Mouse (Mus musculus) limb, embryonic 12.5 days (tissue): ENCODE data around the gene Pank4. TPM values are rescaled to one million over a fixed set of nuclear protein-coding genes. Genes with fewer than 3 reads are reported as not detected.

ENCODE experiments used
- ATAC-seq: fragments of 200-750 bp; cut with Nextera tagmentation; 2 replicates; pipeline ENCODE4 v1.8.0; 2017; ENCODE audit warnings: low read depth, moderate TSS enrichment; ENCODE audit not compliant: insufficient number of reproducible peaks, insufficient read depth, low FRiP score, low TSS enrichment
- H3K27ac ChIP-seq: fragments of 300-500 bp; sonication (generic); 2 replicates; pipeline ENCODE4 v1.5.1; 2016; ENCODE audit warnings: mild to moderate bottlenecking, moderate library complexity
- H3K27me3 ChIP-seq: fragments of 300-500 bp; sonication (generic); 2 replicates; pipeline ENCODE4 v1.6.1; 2016; ENCODE audit warnings: mild to moderate bottlenecking, moderate library complexity
- H3K36me3 ChIP-seq: fragments of 300-500 bp; sonication (generic); 2 replicates; pipeline ENCODE4 v1.6.1; 2016; ENCODE audit warnings: mild to moderate bottlenecking, moderate library complexity
- H3K4me1 ChIP-seq: fragments of 300-500 bp; sonication (generic); replicated peaks from 2 replicates; pipeline ENCODE4 v1.6.1; 2016
- H3K4me2 ChIP-seq: fragments of 300-500 bp; sonication (generic); 2 replicates; pipeline ENCODE4 v1.6.1; 2016; ENCODE audit warnings: mild to moderate bottlenecking, moderate library complexity
- H3K4me3 ChIP-seq: fragments of 300-500 bp; sonication (generic); replicated peaks from 2 replicates; pipeline ENCODE4 v1.5.1; 2016; ENCODE audit warnings: mild to moderate bottlenecking
- H3K9ac ChIP-seq: fragments of 300-500 bp; sonication (generic); replicated peaks from 2 replicates; pipeline ENCODE4 v1.6.1; 2016; ENCODE audit warnings: mild to moderate bottlenecking, moderate library complexity
- H3K9me3 ChIP-seq: fragments of 300-500 bp; sonication (generic); 2 replicates; pipeline ENCODE4 v1.6.1; 2016; ENCODE audit warnings: mild to moderate bottlenecking, moderate library complexity
- WGBS: fragments of 180-500 bp; shearing (Covaris S2); methylation state at CpG from one replicate; pipeline ENCODE4 v1.1.7; 2016; 5-methylcytosine and 5-hydroxymethylcytosine counted together
- polyA plus RNA-seq: library from polyadenylated mRNA; unstranded; fragments of >200 nt; fragmentation: Nextera tagmentation; extraction: Ambion mirVana; gene quantifications from 2 replicates; pipeline ENCODE4 v1.2.1, GENCODE M21; 2016

Gene Pank4
- polyA plus RNA-seq, 1 experiment from 2014 or later, result 56.3 TPM

DNA sequence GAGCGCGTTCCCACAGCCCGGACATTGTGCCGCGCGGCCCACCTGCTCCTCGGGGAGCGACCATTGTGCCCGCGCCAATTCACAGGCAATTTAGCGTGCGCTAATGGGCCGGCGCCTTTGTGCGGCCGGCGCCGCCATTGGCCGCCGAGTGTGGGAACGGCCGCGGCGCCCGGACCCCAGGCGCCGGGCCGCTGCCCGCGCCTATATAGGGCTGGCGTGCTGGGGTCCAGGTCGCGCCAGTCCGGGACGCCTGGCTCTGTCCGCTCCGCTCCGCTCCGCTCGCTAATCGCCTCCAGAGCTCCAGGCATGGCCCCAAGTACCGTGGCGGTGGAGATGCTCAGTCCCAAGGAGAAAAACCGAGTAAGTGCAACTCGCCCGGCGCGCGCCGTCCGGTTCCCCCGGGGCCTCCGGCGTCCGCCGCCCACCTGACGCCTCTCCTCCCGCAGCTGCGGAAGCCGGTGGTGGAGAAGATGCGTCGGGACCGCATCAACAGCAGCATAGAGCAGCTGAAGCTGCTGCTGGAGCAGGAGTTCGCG lies 3.2 kb upstream of the Pank4 start, which contains the start of gene Hes5:
Gene Hes5 (plus strand): TSS at position 234 of the 536 bp plus-strand sequence.
- H3K9me3 ChIP-seq, result no peaks in the 10 kb centered on the region
- peaks cover 76% of the 10 kb centered on the region for H3K4me1 ChIP-seq
- no peak for ATAC-seq
- H3K36me3 ChIP-seq, result 0 out of 2 replicates have a peak, but pooled peaks cover under 1% of the 10 kb centered on the region
- no peak within 1 kb of the TSS for H3K27ac ChIP-seq
- WGBS, result under 1% methylated on average over 65 of the region's 65 CpGs
- peak within 1 kb of the TSS; percentile 46 for H3K4me3 ChIP-seq
- H3K27me3 ChIP-seq, result peaks cover 78% of the 10 kb centered on the region
- peak within 1 kb of the TSS; percentile 53 for H3K9ac ChIP-seq
- H3K4me2 ChIP-seq, result peak within 1 kb of the TSS; percentile 89

DNA sequence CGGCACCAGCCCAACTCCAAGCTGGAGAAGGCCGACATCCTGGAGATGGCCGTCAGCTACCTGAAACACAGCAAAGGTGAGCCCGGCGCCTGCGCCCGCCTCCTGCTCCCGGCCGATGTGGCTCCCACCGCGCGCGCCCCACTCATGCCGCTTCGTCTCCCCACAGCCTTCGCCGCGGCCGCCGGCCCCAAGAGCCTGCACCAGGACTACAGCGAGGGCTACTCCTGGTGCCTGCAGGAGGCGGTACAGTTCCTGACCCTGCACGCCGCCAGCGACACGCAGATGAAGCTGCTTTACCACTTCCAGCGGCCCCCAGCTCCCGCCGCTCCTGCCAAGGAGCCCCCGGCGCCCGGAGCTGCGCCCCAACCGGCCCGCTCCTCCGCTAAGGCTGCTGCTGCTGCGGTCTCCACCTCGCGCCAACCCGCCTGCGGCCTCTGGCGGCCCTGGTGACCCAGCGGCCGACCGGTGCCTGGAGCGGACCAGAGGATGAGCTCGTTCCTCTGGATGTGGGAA lies 2.6 kb upstream of the Pank4 start:
- under 1% methylated on average over 47 of the region's 47 CpGs for WGBS
- no peaks in the 10 kb centered on the region for H3K9me3 ChIP-seq

DNA sequence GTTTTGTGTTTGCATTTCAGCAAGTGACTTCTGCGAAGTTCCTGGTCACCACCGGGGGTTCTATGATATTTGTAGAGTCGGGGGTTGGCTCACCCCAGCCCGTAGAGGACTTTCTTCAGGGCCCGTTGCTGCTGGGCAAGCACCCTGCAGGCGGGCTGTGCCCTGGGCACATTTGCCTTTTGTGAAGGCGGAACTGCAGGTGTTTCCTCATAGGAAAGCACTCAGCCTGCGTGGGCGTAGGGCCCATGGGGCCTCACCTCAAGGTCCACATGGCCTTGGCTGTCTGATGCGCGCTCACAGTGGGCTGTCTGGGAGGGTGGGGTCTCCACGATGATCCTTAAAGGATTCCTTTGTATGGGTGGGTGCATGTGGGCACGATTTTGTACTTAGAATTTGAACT lies 2.0 kb upstream of the Pank4 start:
- H3K9ac ChIP-seq, result no peak overlapping the region

More for the DNA sequence above, 2.6 kb upstream of the Pank4 start:
- Histone ChIP-seq H3K4me2 (peak overlapping the region; percentile 89), H3K4me3 (peak overlapping the region; percentile 46), H3K36me3 (peaks cover 6% of the 10 kb centered on the region), H3K27ac (no peak overlapping the region), H3K27me3 (peaks cover 72% of the 10 kb centered on the region), H3K9ac (peak overlapping the region; percentile 53), H3K4me1 (peaks cover 79% of the 10 kb centered on the region)
- ATAC-seq, result no peak

DNA sequence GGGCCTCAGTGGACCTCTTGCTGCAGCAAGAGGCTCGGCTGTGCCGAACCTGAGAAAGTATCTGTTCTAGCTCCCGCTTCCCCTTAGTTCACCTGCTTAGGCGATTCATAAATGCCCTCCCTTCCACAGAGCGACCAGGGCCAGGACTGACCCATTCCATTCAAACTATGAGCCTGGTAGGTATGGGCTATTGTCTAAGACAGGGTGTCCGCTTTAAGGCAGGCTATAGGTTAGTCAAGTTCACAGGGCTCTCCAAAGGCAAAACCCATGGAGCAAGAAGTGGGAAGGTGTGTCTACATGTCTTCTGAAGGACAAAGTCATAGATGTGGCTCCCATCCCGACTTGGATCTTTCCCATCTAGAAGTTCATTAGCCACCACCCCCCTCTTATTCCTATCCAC lies 1.2 kb upstream of the Pank4 start:
- no peak overlapping the region for H3K4me3 ChIP-seq
- H3K9me3 ChIP-seq, result no peaks in the 10 kb centered on the region
- no peak overlapping the region for H3K9ac ChIP-seq
- H3K4me1 ChIP-seq, result peaks cover 70% of the 10 kb centered on the region
- WGBS, result 83% methylated on average over 7 of the region's 7 CpGs
- no peak overlapping the region for H3K4me2 ChIP-seq
- H3K36me3 ChIP-seq, result peaks cover 8% of the 10 kb centered on the region
- H3K27me3 ChIP-seq, result peaks cover 60% of the 10 kb centered on the region
- no peak for ATAC-seq
- no peak overlapping the region for H3K27ac ChIP-seq

More for the DNA sequence above, 2.0 kb upstream of the Pank4 start:
- Histone ChIP-seq H3K27me3 (peaks cover 67% of the 10 kb centered on the region), H3K4me1 (peaks cover 77% of the 10 kb centered on the region), H3K4me3 (peak overlapping the region; percentile 46), H3K27ac (no peak overlapping the region), H3K9me3 (no peaks in the 10 kb centered on the region), H3K36me3 (peaks cover 8% of the 10 kb centered on the region), H3K4me2 (peak overlapping the region; percentile 89)
- 20% methylated on average over 13 of the region's 13 CpGs for WGBS
- no peak for ATAC-seq

DNA sequence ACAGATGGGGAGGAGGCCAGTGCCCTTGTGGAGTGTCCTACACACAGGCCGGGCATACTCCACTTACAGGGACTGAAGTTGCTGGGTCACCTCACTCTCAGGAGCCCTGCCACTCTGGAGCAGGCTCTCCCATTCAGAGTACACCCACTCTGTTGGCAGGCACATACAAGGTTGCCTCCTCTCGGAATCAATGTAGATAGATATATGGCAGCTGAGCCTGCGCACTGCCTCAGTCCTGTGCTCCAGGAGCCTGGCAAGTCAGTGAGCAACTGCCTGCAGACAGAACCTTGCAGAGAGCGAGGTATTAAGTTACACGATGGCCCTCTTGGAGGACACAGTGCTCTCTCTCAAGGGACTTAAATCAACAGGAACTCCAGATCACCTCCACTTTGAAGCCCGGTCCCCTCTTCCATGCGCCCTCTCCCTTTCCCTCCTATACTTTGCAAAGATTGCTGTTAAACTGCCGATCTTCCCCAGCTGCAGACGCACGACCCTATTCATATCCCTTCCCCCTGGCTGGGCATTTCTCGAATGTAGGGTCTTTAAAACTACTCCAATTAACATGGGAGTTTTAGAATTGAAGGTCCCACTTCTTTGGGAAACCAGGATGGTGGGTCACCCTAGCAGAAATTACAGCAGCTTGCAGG lies 610 bp upstream of the Pank4 start:
- Histone ChIP-seq H3K4me1 (peaks cover 63% of the 10 kb centered on the region), H3K27ac (no peak overlapping the region), H3K9ac (0 out of 2 replicates have a peak overlapping the region, but pooled peaks have one; percentile 12)

DNA sequence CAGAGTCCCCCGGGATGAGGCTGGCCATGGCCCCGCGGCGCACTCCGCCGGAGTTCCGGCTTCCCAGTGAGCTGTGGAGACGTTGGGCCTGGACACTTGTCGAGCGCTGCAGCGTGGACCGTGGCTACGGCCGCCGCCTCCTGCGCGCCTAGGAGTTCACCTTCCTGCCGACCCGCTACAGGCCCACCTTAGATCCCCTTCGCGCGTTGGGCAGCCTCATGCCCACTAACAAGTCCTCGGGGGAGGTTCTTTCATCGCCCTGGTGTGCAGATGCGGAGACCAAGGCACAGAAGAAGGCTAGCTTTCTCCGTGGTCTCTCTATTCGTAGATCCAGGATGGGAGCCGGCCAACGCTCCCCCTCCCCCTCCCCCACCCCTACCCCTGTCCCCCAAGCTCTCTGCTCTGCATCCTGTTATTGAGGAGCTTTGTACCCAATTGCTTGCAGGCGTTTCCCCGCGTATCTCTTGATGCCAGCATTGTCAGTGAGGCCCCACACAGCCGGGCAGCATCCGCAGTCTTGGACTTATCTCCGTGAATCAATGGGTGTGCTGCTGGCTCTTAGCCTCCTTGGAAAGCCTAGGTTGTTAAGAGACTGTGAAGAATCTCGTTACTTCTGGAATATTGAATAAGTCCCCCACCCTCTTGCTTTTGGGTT lies 785 bp downstream of the Pank4 start:
- peak; percentile 40; the same call in 1 of the 2 replicates for ATAC-seq
- H3K9ac ChIP-seq, result peak overlapping the region; percentile 86
- H3K4me2 ChIP-seq, result peak overlapping the region; percentile 75
- peaks cover 40% of the 10 kb centered on the region for H3K27me3 ChIP-seq
- H3K27ac ChIP-seq, result peak overlapping the region; percentile 89
- peak overlapping the region; percentile 91 for H3K4me3 ChIP-seq
- H3K36me3 ChIP-seq, result peaks cover 17% of the 10 kb centered on the region
- H3K9me3 ChIP-seq, result no peaks in the 10 kb centered on the region
- WGBS, result 2% methylated on average over 36 of the region's 36 CpGs
- H3K4me1 ChIP-seq, result peaks cover 52% of the 10 kb centered on the region

More for the DNA sequence above, 610 bp upstream of the Pank4 start:
- Histone ChIP-seq H3K36me3 (peaks cover 8% of the 10 kb centered on the region), H3K27me3 (peaks cover 54% of the 10 kb centered on the region), H3K4me3 (peak overlapping the region; percentile 91), H3K4me2 (peak overlapping the region; percentile 75), H3K9me3 (no peaks in the 10 kb centered on the region)
- WGBS, result 18% methylated on average over 11 of the region's 11 CpGs
- ATAC-seq, result no peak

DNA sequence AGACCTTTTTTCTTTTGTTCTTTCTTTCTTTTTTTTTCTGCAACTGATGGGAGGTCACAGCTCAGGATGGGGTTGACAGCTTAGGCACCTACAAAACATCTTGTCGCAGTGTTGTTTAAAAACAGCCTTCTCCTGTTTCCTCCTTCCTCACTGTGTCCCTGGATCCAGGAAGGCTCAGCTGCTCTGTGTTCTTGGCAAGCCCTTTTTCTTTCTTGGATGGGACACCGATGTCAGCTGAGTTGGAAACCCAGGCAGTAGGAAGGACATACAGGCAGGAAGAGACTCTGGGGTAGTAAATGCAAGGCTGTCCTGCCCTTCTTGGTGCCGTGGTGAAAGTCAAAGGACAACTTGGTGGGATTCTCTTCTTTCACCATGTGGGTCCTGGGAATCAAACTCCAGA lies 1.9 kb downstream of the Pank4 start:
- H3K4me1 ChIP-seq, result peaks cover 40% of the 10 kb centered on the region
- no peaks in the 10 kb centered on the region for H3K9me3 ChIP-seq
- peaks cover 28% of the 10 kb centered on the region for H3K36me3 ChIP-seq
- H3K4me2 ChIP-seq, result 0 out of 2 replicates have a peak overlapping the region, but pooled peaks have one; percentile 1
- no peak for ATAC-seq
- no peak overlapping the region for H3K27ac ChIP-seq
- H3K27me3 ChIP-seq, result peaks cover 28% of the 10 kb centered on the region
- WGBS, result 88% methylated on average over 3 of the region's 3 CpGs
- peak overlapping the region; percentile 86; the same call in 1 of the 2 replicates for H3K9ac ChIP-seq
- H3K4me3 ChIP-seq, result no peak overlapping the region

DNA sequence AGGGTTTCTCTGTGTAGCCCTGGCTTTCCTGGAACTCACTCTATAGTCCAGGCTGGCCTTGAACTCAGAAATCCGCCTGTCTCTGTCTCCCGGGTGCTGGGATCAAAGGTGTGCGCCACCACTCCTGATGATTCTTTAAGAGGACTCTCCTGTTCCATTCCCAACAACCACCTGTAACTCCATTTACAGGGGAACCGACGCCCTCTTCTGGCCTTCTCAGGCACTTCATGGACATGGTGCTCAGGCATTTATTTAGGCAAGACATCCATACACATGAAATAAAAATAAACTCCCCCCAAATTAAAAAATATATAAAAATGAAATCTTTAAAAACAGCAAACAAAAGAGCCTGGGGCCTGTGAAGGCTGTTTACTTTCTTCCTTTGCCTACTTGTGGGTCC lies 3.2 kb downstream of the Pank4 start:
- no peak for ATAC-seq
- WGBS, result 61% methylated on average over 5 of the region's 5 CpGs
- H3K36me3 ChIP-seq, result peaks cover 42% of the 10 kb centered on the region

DNA sequence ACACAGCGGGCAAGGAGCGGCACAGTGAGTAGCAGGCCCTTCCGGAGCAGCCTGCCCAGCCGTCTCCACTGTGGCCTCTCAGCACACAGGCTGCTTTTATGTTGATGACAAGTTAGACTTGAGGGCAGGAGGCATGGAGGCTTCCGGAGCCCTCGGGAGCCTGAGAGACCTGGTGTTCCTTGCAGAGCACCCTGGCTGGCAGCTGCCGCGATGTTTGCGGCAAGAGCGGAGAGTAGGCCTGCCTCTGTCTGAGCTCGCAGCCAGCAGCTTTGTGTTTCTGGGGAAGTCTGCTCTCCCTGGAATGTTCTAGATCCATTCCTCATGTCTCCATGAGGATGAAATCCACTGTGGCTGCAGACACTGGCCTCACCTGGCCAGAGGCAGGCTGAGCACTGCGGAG lies 8.6 kb downstream of the Pank4 start:
- ATAC-seq, result no peak
- 96% methylated on average over 12 of the region's 12 CpGs for WGBS
- H3K27ac ChIP-seq, result no peak overlapping the region

More for the DNA sequence above, 3.2 kb downstream of the Pank4 start:
- Histone ChIP-seq H3K9ac (no peak overlapping the region), H3K27me3 (peaks cover 15% of the 10 kb centered on the region), H3K4me1 (peaks cover 28% of the 10 kb centered on the region), H3K9me3 (no peaks in the 10 kb centered on the region), H3K4me2 (no peak overlapping the region), H3K27ac (no peak overlapping the region), H3K4me3 (no peak overlapping the region)

DNA sequence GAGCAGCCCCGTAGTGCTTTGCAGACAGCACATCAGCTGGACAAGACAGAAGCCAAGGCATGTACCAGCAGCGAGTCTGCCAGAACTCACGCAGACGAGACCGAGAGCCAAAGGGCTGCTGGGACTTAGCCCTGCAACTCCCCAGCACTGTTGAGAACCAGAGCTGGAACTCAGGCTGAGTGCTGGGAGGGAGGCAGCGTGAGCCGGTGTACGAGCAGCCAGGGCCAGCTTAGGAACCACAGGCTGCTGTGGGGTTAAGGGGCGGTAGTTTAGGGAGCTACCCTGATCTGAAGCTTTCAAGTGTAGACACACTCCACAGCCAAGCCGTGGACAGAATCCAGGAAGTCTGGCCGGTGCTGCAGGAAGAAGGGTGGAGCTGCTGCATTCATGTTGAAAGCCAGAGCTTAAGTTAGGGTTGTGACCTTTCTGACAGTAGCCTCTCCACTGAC lies 10.3 kb downstream of the Pank4 start:
- ATAC-seq, result no peak
- no peak overlapping the region for H3K4me3 ChIP-seq
- no peak overlapping the region for H3K27ac ChIP-seq
- no peaks in the 10 kb centered on the region for H3K4me1 ChIP-seq
- 91% methylated on average over 11 of the region's 11 CpGs for WGBS
- H3K9me3 ChIP-seq, result no peaks in the 10 kb centered on the region
- H3K4me2 ChIP-seq, result no peak overlapping the region
- H3K36me3 ChIP-seq, result peaks cover 100% of the 10 kb centered on the region
- H3K9ac ChIP-seq, result no peak overlapping the region
- H3K27me3 ChIP-seq, result no peaks in the 10 kb centered on the region

More for the DNA sequence above, 8.6 kb downstream of the Pank4 start:
- Histone ChIP-seq H3K4me1 (no peaks in the 10 kb centered on the region), H3K4me3 (no peak overlapping the region), H3K27me3 (no peaks in the 10 kb centered on the region), H3K9ac (no peak overlapping the region), H3K36me3 (peaks cover 87% of the 10 kb centered on the region), H3K9me3 (no peaks in the 10 kb centered on the region), H3K4me2 (no peak overlapping the region)

DNA sequence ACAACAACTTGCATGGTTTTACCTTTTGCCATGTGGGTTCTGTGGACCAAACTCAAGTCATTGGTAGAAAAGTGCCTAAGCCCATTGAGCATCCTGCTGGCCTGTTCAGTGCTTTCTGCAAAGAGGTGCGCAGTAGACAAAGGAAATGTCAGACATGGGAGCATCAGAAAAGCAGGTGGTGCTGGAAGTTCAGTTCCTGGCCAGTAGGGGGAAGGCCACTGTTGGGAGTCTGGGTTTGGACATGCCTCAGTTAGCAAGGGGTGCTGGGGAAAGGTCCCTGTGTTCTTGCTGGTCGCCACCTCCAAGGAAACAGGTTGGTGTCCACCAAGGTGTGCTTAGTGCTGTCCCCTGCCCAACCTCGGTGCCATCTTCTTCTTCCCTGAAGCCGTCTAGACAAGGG lies 16.2 kb downstream of the Pank4 start:
- Histone ChIP-seq H3K4me1 (peaks cover 10% of the 10 kb centered on the region), H3K4me2 (no peak overlapping the region), H3K27me3 (peaks cover 21% of the 10 kb centered on the region), H3K9me3 (no peaks in the 10 kb centered on the region), H3K36me3 (peaks cover 67% of the 10 kb centered on the region), H3K4me3 (no peak overlapping the region), H3K9ac (no peak overlapping the region), H3K27ac (no peak overlapping the region)
- 93% methylated on average over 4 of the region's 4 CpGs for WGBS
- ATAC-seq, result no peak
